Mouse (Mus musculus): ENCODE results near the gene Stx17.

Gene Stx17

GRCm38 (mm10) chr4:48124773-48125469 is at the start of gene Stx17:
Stx17 (plus strand) TSS chr4:48124915.
- DNase-seq (ENCODE audit: low spot score in 2 of 2): peak; percentile 81 to 87

GRCm38 (mm10) chr4:48076693-48077471 is 47.8 kb upstream of the Stx17 start:
- peak; percentile 52 to 76 for DNase-seq (ENCODE audit: low spot score in 2 of 2)

DNA sequence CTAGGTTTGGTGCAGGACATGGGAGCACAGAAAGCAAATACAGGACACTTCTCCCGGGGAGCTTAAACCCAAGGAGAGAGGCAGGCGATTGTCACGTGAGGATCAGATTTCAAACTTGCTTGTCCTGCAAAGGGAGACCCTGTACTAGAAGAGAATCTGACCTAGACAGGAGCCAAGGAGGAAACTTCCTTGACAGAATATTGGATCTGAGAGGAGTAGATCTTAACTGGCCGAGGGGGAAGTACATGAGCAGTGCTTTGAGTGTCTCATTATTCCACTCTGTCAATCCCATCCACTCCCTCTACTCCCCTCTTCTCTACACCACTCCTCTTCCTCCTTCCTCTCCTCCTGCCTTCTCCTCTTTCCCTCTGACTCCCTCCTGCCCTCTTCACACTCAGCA is 46.5 kb upstream of the Stx17 start:
- DNase-seq (ENCODE audit: low spot score in 2 of 2): no peak

DNA sequence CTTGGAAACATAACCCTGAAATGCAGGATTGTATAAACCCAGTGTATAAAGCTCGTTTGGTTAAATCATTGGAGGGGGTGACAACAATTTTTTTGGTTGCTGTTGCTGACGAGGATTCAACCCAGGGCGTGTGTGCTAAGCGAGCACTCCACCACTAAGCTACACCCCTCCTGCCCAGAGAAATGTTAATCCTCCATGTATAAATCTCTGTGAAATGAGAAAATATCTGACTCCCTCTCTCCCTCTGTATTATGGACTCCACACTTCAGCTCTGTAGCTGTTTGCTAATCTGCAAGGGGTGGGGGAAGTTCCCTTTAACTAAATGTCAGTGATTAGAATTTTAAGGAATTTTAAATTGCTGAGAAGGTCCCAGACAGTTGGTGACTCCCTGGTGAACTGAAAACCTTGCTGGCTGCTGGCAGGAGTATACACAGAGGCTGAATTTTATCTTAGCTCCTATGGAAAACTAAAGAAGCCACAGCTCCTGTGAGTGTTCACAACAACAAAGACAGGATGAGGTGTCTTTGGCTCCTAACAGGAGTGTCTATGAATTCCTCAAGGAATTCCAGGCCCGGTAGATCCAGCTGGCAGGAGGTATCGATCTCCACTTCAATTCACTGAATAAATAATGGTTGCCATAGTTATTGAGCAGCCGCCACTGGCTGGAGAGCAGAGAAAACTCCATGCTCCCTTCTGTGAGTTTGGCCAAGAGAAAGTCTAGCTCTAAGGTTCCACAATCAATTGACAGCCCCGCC is 45.3 kb upstream of the Stx17 start:
- no peak for DNase-seq (ENCODE audit: low spot score in 2 of 2)

DNA sequence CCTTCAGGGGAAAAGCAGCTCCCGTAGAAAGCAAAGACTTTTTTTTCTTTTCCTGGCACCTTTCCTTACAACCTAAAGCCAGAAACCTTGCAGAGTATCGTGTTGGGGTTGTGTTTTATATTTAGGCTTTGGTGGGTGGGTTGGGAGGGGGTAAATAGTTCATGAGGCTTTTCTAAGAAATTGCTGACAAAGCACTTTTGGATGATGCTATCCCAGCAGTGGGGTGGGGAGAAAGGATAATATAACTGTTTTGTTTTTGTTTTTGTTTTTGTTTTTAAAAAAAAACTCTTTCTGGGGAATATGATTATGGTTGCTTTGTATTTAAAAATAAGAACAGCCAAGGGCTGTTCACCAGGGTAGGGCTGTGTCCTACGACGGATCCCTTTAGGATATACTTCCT is 41.3 kb upstream of the Stx17 start:
- DNase-seq (ENCODE audit: low spot score in 2 of 2): no peak

DNA sequence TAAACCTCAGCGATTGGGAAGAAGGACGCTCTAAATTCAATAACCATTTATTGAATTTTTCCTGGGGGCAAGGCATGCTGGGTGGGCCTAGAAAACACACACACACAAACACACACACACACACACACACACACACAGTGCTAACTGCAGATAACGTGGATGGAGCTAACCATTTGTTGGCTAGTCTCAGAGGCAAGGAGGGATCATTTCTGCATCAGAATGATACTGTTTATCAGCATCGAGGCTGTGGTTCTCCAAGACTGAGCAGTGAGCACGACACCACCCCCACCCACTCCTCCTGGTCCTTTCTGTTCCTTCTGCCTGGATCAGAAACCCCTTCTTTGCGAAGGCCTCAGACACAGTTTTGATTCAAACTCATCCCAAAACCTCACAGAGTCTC is 38.1 kb upstream of the Stx17 start:
- DNase-seq (ENCODE audit: low spot score in 2 of 2): no peak

DNA sequence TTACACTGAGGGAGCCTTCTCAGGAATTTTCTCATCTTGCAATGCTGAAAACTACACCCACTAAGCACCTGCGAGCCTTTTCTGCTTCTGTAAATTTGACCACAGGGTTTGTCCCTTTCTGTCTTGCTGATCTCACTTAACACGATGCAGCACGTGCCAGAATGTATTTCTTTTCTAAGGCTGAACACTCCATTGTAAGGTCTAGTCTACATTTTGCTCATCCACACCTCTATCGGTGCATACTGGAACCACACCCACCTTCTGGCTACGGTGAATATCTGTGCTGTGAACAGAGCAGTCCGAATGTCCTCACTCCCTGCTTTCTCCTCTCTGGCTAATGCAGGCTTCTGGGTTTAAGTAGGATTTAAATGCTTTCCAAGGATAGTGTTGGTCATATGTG is 37.2 kb upstream of the Stx17 start:
- DNase-seq (ENCODE audit: low spot score in 2 of 2): no peak

DNA sequence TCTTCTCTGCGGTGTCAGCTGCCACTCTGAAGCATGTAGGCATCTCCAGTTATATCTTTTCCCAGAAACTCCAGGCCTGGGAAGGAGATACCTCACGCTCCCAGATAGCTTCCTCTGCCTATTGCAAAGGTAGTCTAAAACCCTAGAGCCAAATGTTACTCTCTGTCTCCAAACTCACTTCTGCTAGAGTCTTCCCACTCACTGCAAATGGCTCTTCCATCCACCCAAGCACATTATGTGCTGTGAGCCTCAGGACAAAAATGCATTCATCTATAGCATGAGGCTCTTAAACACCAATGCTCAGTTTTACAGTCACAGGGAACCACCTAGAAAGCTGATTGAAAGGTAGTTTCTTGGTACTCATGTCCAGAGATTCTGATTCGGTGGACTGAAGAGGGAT is 31.5 kb upstream of the Stx17 start:
- DNase-seq (ENCODE audit: low spot score in 2 of 2): no peak

GRCm38 (mm10) chr4:48100217-48100616 is 24.5 kb upstream of the Stx17 start:
- no peak for DNase-seq (ENCODE audit: low spot score in 2 of 2)

GRCm38 (mm10) chr4:48101981-48102380 is 22.7 kb upstream of the Stx17 start:
- DNase-seq (ENCODE audit: low spot score in 2 of 2): no peak

GRCm38 (mm10) chr4:48105387-48105786 is 19.3 kb upstream of the Stx17 start:
- DNase-seq (ENCODE audit: low spot score in 2 of 2): no peak

- DNase-seq (ENCODE audit: low spot score in 2 of 2): no peak
Measured at GRCm38 (mm10) chr4:48107086-48107485, 17.6 kb upstream of the Stx17 start.

DNA sequence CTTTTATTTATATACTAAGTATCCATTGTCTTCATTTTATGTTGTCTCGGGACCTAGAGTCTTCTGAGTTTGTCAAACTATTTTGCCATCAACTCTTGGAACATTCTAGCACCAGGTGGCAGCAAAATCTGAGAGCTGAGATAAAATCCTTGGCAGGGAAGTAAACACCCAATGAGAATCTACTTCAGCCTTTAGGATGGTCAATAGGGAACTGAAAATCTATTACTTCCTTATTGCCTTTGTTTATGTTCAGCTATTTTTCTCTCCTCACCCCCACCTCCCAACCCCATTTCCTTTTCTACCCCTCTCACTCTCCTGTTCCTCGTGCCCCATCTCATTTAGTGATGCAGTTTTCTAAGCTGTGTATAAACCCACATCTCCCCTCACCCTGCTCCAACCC is 16.1 kb upstream of the Stx17 start:
- peak in 1 of 2 experiments; percentile 53 for DNase-seq (ENCODE audit: low spot score in 2 of 2)

- peak in 1 of 2 experiments; percentile 40 for DNase-seq (ENCODE audit: low spot score in 2 of 2)
Measured at GRCm38 (mm10) chr4:48110331-48110730, 14.4 kb upstream of the Stx17 start.

DNA sequence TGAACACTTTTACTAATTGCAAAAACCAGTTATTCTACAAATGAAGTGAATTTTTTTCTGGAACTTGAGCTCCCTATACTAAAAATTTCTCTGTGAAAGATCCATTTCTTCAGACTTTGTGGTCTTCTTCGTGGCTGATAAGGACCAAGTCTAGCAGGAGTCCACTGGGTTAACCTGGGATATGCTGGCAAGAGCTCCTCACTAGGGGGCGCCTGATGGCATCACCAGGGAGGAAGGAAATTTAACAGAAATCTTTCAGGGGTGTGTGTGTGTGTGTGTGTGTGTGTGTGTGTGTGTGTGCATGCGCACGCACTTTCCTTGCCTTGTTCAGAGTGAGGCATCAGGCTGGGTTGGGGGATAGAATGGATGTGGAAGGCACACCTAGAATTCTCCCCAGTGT is 8.5 kb upstream of the Stx17 start:
- peak; percentile 33 to 65 for DNase-seq (ENCODE audit: low spot score in 2 of 2)

- DNase-seq (ENCODE audit: low spot score in 2 of 2): no peak
Measured at GRCm38 (mm10) chr4:48124416-48124772, 321 bp upstream of the Stx17 start.

DNA sequence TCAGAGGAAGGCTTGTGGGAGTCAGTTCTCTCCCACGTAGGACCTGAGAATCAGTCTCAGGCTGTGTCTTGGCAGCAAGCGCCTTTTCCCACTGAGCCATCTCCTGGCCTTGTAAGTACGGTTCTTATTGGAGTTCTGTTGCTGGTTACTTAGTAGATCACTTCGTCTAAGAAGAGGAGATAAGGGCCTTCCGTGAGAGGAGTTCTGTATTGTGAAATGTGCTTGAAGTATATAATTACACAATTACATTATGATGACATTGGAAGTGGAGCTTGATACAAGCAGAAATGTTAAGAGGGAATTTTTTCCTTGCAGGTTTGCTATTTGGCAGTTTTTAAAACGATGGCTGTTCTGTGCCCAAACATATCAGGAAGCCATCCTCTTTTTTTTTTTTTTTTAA is 5.6 kb downstream of the Stx17 start:
- no peak for DNase-seq (ENCODE audit: low spot score in 2 of 2)

GRCm38 (mm10) chr4:48131606-48132005 is 6.9 kb downstream of the Stx17 start:
- DNase-seq (ENCODE audit: low spot score in 2 of 2): no peak

DNA sequence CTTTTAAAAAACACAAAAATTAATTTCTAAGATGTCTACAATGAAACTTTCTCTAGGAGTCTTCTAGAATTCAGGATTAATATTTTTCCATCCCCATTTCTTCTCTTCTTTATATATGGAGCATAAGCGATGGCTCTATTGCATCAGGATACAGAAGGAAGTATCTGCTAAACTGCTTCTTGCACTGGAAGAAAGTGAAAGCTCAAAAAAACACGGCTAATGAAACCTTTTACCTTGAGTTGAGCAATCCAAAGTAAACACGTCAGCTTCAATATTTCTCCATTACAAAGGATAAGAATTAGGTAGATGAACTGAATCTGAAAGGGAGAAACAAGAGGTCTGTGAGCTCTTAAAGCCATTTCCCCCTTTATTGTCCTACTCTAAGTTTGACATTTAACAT is 8.0 kb downstream of the Stx17 start:
- no peak for DNase-seq (ENCODE audit: low spot score in 2 of 2)

DNA sequence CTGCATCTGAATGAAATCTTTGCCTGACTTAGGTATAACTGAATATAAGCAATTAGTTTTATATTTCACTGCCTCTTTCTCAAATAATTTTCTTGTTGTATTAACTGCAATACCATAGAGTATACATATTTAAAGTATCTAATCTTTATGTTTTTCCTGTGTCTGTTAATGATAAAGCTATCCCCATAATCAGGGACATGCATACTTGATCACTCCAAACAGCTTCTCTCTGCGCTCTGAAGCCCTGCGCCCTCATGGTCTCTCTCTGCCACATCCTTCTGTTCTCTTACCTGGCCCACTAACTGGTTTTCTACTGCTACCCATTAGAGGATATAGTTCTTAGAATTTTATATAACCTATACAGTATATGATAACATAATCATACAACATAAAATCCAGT is 24.8 kb downstream of the Stx17 start:
- no peak for DNase-seq (ENCODE audit: low spot score in 2 of 2)

DNA sequence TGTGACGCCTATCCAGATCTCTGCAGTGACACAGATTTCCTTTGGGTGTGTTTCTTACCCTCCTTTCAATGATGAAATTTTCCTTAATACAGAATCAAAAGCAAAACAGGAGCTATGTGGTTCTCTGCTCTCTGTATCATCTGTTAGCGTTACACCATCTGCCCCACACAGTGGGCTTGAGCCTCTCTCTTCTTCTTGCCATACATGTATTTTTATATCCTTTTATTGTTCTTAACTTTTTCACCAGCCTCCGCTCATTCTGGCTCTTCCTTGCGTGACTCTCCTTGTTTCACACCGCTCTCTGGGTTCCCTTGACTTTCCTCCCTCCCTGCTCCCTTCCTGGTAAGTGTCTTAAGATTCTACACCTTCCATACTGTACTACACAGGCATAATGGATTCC is 28.5 kb downstream of the Stx17 start:
- no peak for DNase-seq (ENCODE audit: low spot score in 2 of 2)

DNA sequence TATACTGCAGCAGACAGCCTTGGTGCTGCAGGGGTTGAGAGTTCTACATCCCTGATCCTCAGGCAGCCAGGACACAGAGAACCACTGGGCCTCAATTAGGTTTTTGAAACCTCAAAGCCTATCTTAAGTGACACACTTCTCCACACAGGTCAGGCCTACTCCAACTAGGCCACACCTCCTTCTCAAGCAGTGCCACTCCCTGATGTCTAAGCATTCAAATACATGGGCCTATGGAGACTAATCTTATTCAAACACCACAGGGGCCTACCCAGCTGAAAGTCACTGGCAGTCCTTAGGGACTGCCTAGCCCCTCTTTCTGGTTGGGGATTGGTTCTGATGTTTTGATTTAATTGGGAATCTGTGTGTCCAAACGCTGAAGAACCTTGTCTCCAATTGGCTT is 31.1 kb downstream of the Stx17 start:
- no peak for DNase-seq (ENCODE audit: low spot score in 2 of 2)

DNA sequence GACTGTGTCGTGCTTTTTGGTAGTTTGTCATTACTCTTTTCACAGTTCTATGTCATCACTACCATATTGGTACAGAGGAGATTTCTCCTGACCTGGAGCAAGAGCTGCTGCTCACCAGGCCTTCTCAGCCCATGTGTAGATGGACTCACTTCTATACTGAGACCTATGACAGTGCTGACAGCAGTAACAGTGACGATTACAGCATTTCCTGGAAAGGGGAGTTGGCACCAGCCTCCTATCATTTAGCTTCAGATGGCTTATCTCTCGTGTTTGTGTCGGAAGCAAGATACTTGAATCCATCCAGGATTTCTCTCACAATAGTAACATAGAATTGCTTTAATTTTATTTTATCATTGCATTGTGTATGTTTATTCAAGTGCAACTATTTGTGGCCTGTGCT is 35.7 kb downstream of the Stx17 start:
- no peak for DNase-seq (ENCODE audit: low spot score in 2 of 2)

All from natural killer cell, adult 2 months (primary cell).